In genomic region chr3:40405095-40405948, GRCm38 (mm10) we compare ENCODE assay signal across 35 mouse cellular contexts.
A peak's percentile ranks its signal among the peaks of the same experiment; 100 is the strongest.
DNase-seq lines count a peak whose midpoint lies in the region; ATAC-seq and TF ChIP-seq lines count a peak whose summit lies in the region.
"Had no signal": no experiment of that assay in that cellular context is flagged by ENCODE, and none has a peak within 500 bp of the region (broad histone marks: within the 10 kb centered on the region; RNA-seq: fewer than 3 reads in every experiment).

No protein-coding gene starts in this region.

- no peak overlapping the region for H3K4me3 ChIP-seq in kidney, embryonic 15.5 days (replicated peaks)
- no peak overlapping the region for H3K4me3 ChIP-seq in limb, embryonic 14.5 days (replicated peaks; ENCODE audit: low read length)
- H3K4me3 ChIP-seq: embryonic facial prominence, embryonic 15.5 days; gastrocnemius, adult 2 months; heart, adult 2 months; heart, embryonic 12.5 days; liver, embryonic 13.5 days had no signal

- H3K9me3 ChIP-seq in kidney, embryonic 15.5 days (replicated peaks) = no peaks in the 10 kb centered on the region
- no peaks in the 10 kb centered on the region for H3K9me3 ChIP-seq in limb, embryonic 14.5 days (ENCODE audit: control insufficient read depth, low read length)
- H3K9me3 ChIP-seq: embryonic facial prominence, embryonic 15.5 days; G1E; heart, embryonic 12.5 days; liver, embryonic 13.5 days had no signal

- DNase-seq in embryo, embryonic 11 days = peak; percentile 34
- no peak for DNase-seq in embryo, embryonic 9.5 days (ENCODE audit: extremely low spot score)
- DNase-seq in kidney, postnatal 4 days = no peak
- DNase-seq in hindlimb bud, embryonic 11.5 days (ENCODE audit: extremely low spot score, low read depth, low spot score) = peak; percentile 74
- DNase-seq in limb, embryonic 14.5 days (ENCODE audit: low spot score) = no peak
- no peak for DNase-seq in spleen, postnatal 4 days (ENCODE audit: low spot score in 2 of 2)
- DNase-seq in adrenal gland, postnatal 4 days (ENCODE audit: low spot score in 2 of 2) = no peak
- DNase-seq: adrenal gland, postnatal 10 days; cerebellum, adult 11 months; cerebellum, adult 9-10 months; cerebellum, postnatal 36 days; gastrocnemius, adult 2 months; gastrocnemius, postnatal 36 days; heart, adult 2 months; kidney, adult 11 months; kidney, postnatal 36 days; layer of hippocampus, postnatal 36 days; left cerebral cortex, postnatal 4 days; liver, embryonic 13.5 days; lung, adult 18-20 months; lung, postnatal 14 days; right cerebral cortex, postnatal 25 days; spleen, adult 18-20 months; thymus, adult 18-20 months; thymus, postnatal 25 days had no signal

- no peak overlapping the region for H3K9ac ChIP-seq in kidney, embryonic 15.5 days
- H3K9ac ChIP-seq in limb, embryonic 14.5 days (ENCODE audit: low read depth, low read length, severe bottlenecking) = no peak overlapping the region
- H3K9ac ChIP-seq: embryonic facial prominence, embryonic 15.5 days; heart, embryonic 12.5 days; hindbrain, embryonic 14.5 days; liver, embryonic 13.5 days had no signal

- no peaks in the 10 kb centered on the region for H3K36me3 ChIP-seq in kidney, embryonic 15.5 days
- H3K36me3 ChIP-seq in limb, embryonic 14.5 days (ENCODE audit: control insufficient read depth, insufficient read depth, low read length) = no peaks in the 10 kb centered on the region
- H3K36me3 ChIP-seq: embryonic facial prominence, embryonic 15.5 days; G1E; heart, embryonic 12.5 days; liver, embryonic 13.5 days had no signal

- H3K27me3 ChIP-seq in kidney, embryonic 15.5 days = no peaks in the 10 kb centered on the region
- no peaks in the 10 kb centered on the region for H3K27me3 ChIP-seq in limb, embryonic 14.5 days (ENCODE audit: control insufficient read depth, insufficient read depth, low read length)
- H3K27me3 ChIP-seq: embryonic facial prominence, embryonic 15.5 days; liver, embryonic 13.5 days had no signal

- WGBS in kidney, embryonic 15.5 days = 40% methylated on average over 18 of the region's 18 CpGs
- 25% methylated on average over 18 of the region's 18 CpGs for WGBS in limb, embryonic 14.5 days

- peak overlapping the region; percentile 68 for H3K27ac ChIP-seq in kidney, embryonic 15.5 days
- 0 out of 2 replicates have a peak overlapping the region, but pooled peaks have one; percentile 9 for H3K27ac ChIP-seq in limb, embryonic 14.5 days (replicated peaks; ENCODE audit: low read depth, low read length)
- H3K27ac ChIP-seq: gastrocnemius, adult 2 months; heart, adult 2 months; hindbrain, embryonic 14.5 days; liver, embryonic 13.5 days; stomach, postnatal 0 days had no signal

- H3K4me2 ChIP-seq in kidney, embryonic 15.5 days = no peak overlapping the region
- no peak overlapping the region for H3K4me2 ChIP-seq in limb, embryonic 14.5 days (replicated peaks; ENCODE audit: low read depth, low read length, severe bottlenecking)
- H3K4me2 ChIP-seq: embryonic facial prominence, embryonic 15.5 days; heart, embryonic 12.5 days; hindbrain, embryonic 14.5 days; liver, embryonic 13.5 days; midbrain, embryonic 11.5 days had no signal

- ATAC-seq in kidney, embryonic 15.5 days (replicated peaks; ENCODE audit: low FRiP score) = peak; percentile 46; the same call in 1 of the 2 replicates
- ATAC-seq in limb, embryonic 14.5 days (ENCODE audit: low FRiP score, low read depth) = peak; percentile 30; the same call in 1 of the 2 replicates
- ATAC-seq: forebrain, embryonic 14.5 days; inflammation-experienced regulatory T-cells, adult 6 months; midbrain, embryonic 16.5 days had no signal

- no peak for TF ChIP-seq POLR2A in limb, embryonic 14.5 days (IDR thresholded peaks at IDR 0.05; ENCODE audit: borderline replicate concordance, extremely low read depth, insufficient read depth, insufficient read length)

- H3K4me1 ChIP-seq in kidney, embryonic 15.5 days = peaks cover 15% of the 10 kb centered on the region
- peaks cover 18% of the 10 kb centered on the region for H3K4me1 ChIP-seq in limb, embryonic 14.5 days (ENCODE audit: control insufficient read depth, insufficient read depth, low read length)
- H3K4me1 ChIP-seq: heart, embryonic 12.5 days; liver, embryonic 13.5 days had no signal

Comparison
In these comparisons a context has a peak if more than half of its experiments do, and no peak if none do; other contexts are left out.
1. DNase-seq: peak in embryo, embryonic 11 days (single experiment) and hindlimb bud, embryonic 11.5 days (single experiment); none in embryo, embryonic 9.5 days (single experiment), kidney, postnatal 4 days (0 of 2), limb, embryonic 14.5 days (single experiment), spleen, postnatal 4 days (0 of 2) and adrenal gland, postnatal 4 days (0 of 2).